Mouse (Mus musculus) left cerebral cortex, adult 2 months (tissue): ENCODE results near the gene Hoxd11. TPM values are rescaled to one million over a fixed set of nuclear protein-coding genes. Genes with fewer than 3 reads are reported as not detected.

Experiments
- DNase-seq, 2 experiments: peaks; one replicate each; pipeline ENCODE4 v3.0.0; 2021 to 2022; ENCODE audit warnings: low spot score in 2 of 2, mixed read lengths in 1 of 2; ENCODE audit errors: extremely low spot score in 1 of 2
- H3K27ac ChIP-seq: fragments of 200-600 bp; 2 replicates; pipeline ENCODE4 v1.8.1; 2022
- H3K4me3 ChIP-seq: fragments of 200-600 bp; 2 replicates; pipeline ENCODE4 v1.8.1; 2022
- CTCF ChIP-seq: fragments of 200-600 bp; IDR thresholded peaks from 2 replicates; pipeline ENCODE4 v1.8.1; 2022; ENCODE audit warnings: antibody characterized with exemption, mild to moderate bottlenecking, moderate library complexity
- intact Hi-C: fragments of 180-260 bp; cut with DNase I; formaldehyde crosslinking; loops from one replicate; pipeline ENCODE4 v1.15.1; 2025
- total RNA-seq, 2 experiments: library from RNA; stranded (reverse); gene quantifications; 2 replicates each; pipeline ENCODE4 v1.2.3; 2021

Hoxd11 gene
- total RNA-seq, 2 experiments from 2014 or later = not detected

DNA sequence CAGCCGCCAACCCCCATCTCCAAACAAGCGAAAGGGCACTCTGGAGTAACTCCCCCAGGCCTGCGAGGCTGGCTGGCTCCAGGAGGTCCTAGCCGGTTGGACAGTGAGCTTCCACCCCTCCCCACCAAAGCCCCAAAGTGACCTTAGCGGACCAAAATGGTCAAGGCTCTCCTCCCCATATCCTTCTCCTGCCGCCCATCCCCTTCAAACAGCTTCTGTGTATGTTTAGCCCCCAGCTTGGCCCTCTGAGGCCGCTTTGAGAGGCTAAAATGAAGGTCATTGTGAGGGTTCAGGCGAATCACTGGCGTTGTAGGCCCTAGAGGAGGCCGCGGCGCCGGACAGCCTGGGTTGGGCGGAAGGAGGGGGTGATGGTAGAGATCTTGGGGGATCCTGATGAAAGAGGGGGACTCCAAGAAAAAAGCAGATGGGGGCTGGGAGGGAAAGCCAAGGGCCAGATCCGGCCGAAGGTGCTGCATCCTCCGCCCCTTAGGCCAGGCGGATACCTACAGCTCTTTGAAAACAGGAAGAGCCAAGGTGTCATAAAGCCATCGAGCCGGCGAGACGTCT, 21.3 kb downstream of the Hoxd11 start:
- no peak for TF ChIP-seq CTCF
- intact Hi-C loops = loop anchor here (5.0 to 10.0 kb wide), 5 partner anchors 262 to 724 kb away; no protein-coding TSS in a partner anchor
- no peak for DNase-seq
- no peak overlapping the region for H3K4me3 ChIP-seq
- no peak overlapping the region for H3K27ac ChIP-seq

GRCm38 (mm10) chr2:74701949-74702819, 22.8 kb downstream of the Hoxd11 start:
- TF ChIP-seq CTCF = peak; percentile 93
- peak; percentile 69 to 83 for DNase-seq
- Histone ChIP-seq H3K4me3 (no peak overlapping the region), H3K27ac (no peak overlapping the region)
- intact Hi-C loops = loop anchor here (1.0 to 10.0 kb wide), 7 partner anchors 260 to 888 kb away; no protein-coding TSS in a partner anchor

DNA sequence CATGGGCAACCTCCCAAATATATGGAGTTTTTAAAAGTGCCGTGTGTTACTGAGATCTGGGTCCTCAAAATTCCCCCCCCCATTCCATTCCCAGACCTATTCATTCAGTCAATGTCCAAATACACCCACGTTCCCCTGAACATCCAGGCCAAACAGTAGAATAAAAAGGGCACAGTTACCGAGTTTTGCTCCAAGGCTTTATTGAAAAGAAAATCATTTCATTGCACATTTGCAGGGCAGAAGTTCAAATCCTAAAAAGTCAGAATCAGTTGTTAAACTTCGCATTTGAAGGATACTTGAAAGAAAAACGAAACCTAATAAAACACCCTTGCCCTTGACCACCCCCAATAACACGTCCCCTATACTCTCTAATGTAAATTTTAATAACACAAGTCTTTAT, 23.5 kb downstream of the Hoxd11 start:
- Histone ChIP-seq H3K4me3 (no peak overlapping the region), H3K27ac (no peak overlapping the region)
- intact Hi-C loops = loop anchor here (1.0 to 10.0 kb wide), 7 partner anchors 259 to 887 kb away; no protein-coding TSS in a partner anchor
- TF ChIP-seq CTCF = no peak
- no peak for DNase-seq

- no peak overlapping the region for H3K27ac ChIP-seq
- DNase-seq = no peak
- H3K4me3 ChIP-seq = no peak overlapping the region
- TF ChIP-seq CTCF = no peak
- intact Hi-C loops = loop anchor here (2.0 to 10.0 kb wide), 6 partner anchors 259 to 721 kb away; no protein-coding TSS in a partner anchor
Observed at GRCm38 (mm10) chr2:74703317-74703716, 24.0 kb downstream of the Hoxd11 start.

DNA sequence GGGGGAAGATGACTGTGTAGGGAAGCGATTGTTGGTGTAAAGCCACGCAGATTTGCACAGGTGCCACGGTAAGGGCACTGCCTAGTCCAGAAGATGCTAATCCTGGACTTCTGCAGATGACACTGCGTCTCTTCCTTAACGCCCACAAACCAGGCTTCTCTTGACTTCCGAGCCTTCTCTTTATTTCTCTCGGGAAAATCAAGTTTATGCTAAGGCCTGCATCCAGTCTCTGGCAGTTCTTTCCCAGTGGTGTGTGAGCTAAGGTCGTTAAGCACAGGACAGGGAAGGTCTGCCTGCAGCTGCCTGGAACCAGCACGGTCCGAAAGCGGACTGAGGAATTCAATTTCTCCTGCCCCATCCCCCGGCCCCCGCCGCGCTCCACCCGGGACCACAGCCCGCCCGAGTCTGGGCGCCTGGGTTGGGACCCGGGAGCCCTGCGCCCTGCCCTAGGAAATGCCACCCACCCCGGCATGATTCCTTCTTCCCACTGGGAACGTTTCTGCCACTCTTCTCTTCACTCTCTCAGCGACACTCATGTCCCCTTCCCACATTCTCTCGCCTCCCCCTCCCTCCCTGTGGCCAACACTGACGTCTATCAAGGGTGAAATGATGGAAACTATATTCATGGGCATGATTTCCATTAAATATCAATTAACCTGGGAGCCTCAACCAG, 24.5 kb downstream of the Hoxd11 start:
- Histone ChIP-seq H3K27ac (no peak overlapping the region), H3K4me3 (no peak overlapping the region)
- intact Hi-C loops = loop anchor here (2.0 to 10.0 kb wide), 6 partner anchors 258 to 721 kb away; no protein-coding TSS in a partner anchor
- no peak for DNase-seq
- no peak for TF ChIP-seq CTCF

DNA sequence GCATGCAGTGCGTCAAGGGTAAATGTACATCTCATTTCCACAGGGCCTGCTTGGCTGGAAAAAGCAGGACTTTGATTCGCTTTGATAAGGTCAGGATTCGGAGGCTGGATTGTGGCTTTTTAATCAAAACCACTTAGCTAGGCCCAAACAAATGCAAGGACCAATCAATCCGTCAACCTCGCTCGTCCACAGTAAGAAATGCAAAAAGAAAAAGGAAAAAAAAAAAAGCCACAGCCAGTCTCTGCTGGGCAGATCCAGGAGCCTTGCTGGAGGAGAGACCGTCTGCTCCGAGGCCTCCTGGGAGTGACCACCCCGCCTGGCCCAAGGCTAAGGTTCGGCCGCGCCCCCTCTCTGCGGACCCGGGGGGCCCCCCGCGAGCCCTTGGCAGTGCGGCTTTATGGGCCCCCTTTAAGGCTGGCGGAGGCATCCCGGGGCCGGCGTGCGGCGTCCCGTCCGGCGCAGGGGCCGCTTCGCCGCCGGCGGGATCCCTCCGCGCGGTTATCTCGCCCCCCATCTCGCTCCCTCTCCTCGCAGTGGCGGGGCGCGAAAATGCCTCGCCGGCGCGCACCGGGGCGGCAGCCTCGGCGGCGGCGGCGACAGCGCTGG, 25.1 kb downstream of the Hoxd11 start, which contains the start of gene Hoxd8:
TSS of gene Hoxd8 (plus strand) at position 223 of the 606 bp plus-strand sequence.
- intact Hi-C loops = loop anchor here (5.0 to 10.0 kb wide), 5 partner anchors 258 to 720 kb away; no protein-coding TSS in a partner anchor
- DNase-seq = no peak
- TF ChIP-seq CTCF = no peak
- Histone ChIP-seq H3K27ac (no peak within 1 kb of the TSS), H3K4me3 (no peak within 1 kb of the TSS)

GRCm38 (mm10) chr2:74704999-74705466, 25.7 kb downstream of the Hoxd11 start:
- intact Hi-C loops = loop anchor here (5.0 to 10.0 kb wide), 6 partner anchors 37 to 720 kb away; no protein-coding TSS in a partner anchor
- no peak for TF ChIP-seq CTCF
- H3K4me3 ChIP-seq = no peak overlapping the region

GRCm38 (mm10) chr2:74705467-74706089, 26.2 kb downstream of the Hoxd11 start:
- no peak overlapping the region for H3K4me3 ChIP-seq
- intact Hi-C loops = loop anchor here (5.0 to 10.0 kb wide), 2 partner anchors 37 to 719 kb away; no protein-coding TSS in a partner anchor

More at GRCm38 (mm10) chr2:74704999-74705466, 25.7 kb downstream of the Hoxd11 start:
- H3K27ac ChIP-seq = no peak overlapping the region
- DNase-seq = no peak

GRCm38 (mm10) chr2:74706393-74706960, 27.1 kb downstream of the Hoxd11 start:
- no peak for DNase-seq
- no peak overlapping the region for H3K4me3 ChIP-seq
- intact Hi-C loops = loop anchor here (5.0 to 10.0 kb wide), 2 partner anchors 36 to 718 kb away; no protein-coding TSS in a partner anchor
- no peak for TF ChIP-seq CTCF
- H3K27ac ChIP-seq = no peak overlapping the region

More at GRCm38 (mm10) chr2:74705467-74706089, 26.2 kb downstream of the Hoxd11 start:
- TF ChIP-seq CTCF = no peak
- no peak overlapping the region for H3K27ac ChIP-seq
- no peak for DNase-seq

DNA sequence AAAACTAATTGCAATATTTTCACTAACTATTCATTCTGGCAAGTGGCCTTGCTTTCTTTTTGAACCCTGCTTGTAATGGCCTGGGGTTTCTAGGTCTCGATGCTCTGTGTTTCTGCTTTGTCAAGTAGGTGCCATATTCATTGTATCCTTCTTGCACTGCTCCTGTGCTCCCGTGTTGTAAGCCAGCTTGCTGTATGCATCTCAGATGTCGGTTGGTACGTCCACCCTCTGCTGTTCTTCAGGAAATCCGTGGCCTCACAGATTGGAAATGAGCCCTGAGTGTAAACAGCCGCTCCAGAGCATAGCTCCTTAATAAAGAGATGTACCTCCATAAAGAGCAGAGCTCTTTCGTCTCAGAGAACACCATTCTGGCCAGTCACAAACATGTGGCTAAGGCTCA, 28.2 kb downstream of the Hoxd11 start:
- Histone ChIP-seq H3K27ac (no peak overlapping the region), H3K4me3 (no peak overlapping the region)
- DNase-seq = no peak
- intact Hi-C loops = loop anchor here (5.0 to 10.0 kb wide), 2 partner anchors 35 to 717 kb away; no protein-coding TSS in a partner anchor
- TF ChIP-seq CTCF = no peak
